Mouse (Mus musculus) adrenal gland, postnatal 4 days (tissue): ENCODE measurements around the gene Jun. TPM values are rescaled to one million over a fixed set of nuclear protein-coding genes. Genes with fewer than 3 reads are reported as not detected.

Experiments used
- total RNA-seq, 2 experiments: library from RNA; stranded (reverse); gene quantifications; 2 replicates each; pipeline ENCODE4 v1.2.3; 2021

Jun gene
- total RNA-seq, 2 experiments from 2014 or later, result 46.6 to 58.6 TPM

Other genes starting within 250 kb of the Jun start
- gene Eqtn, start 123.4 kb downstream of the Jun start, total RNA-seq, result not detected
- 10 to 100 TPM; 31.5 to 41.0 TPM for gene Mysm1, start 73.1 kb downstream of the Jun start, total RNA-seq